Mouse (Mus musculus) spleen, adult 12 weeks (tissue): ENCODE measurements around the gene Pex16.

ENCODE experiments used
- DNase-seq: peaks from one replicate; pipeline ENCODE4 v3.0.0; 2022; ENCODE audit warnings: low spot score

The Pex16 gene

DNA sequence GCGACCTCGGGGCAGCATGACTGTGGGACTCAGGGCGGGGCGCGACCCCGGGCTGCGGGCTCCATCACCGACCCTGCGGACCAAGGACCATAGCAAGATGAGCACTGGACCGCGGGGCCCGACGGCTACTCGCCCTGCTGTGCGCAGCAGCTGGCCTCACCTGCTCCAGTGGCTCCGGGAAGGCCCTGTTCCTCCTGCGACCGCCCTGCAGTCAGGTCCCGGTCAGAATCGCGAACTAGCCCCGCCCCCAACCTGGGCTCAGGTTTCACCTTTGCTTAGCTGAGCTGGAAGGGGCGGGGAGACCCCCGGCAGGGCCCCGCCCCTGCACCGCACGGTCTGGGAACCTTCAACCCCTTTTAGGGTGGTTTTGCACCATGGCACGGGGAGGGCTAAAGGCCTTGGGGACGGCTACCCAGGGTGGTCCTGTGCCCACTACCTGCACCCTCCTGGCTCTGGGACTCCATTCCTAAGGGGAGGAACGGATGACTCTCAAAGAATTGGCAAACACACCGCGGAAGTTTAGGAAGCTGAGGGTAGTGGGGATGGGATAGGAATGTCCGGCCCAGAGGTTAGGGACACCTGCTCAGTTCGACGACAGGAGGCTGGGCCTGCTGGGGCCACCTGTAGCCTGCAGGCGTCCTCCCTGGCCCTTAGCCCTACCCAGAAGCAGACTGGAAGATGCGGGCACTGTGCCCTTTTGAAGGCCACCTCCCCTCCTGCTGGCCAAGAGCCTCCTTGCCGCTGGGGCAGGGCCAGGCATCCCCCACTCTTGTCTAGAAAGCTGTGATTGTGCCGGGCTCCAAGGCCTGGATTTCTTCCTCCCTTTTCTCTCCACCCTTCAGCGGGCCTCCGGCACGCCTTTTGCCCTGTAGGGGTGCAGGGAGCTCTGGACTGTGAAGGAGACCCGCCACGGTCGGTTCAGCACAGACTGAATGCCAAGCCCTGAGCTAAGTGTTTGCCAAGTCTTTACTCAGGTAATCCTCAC, 3.4 kb upstream of the Pex16 start:
- no peak for DNase-seq

DNA sequence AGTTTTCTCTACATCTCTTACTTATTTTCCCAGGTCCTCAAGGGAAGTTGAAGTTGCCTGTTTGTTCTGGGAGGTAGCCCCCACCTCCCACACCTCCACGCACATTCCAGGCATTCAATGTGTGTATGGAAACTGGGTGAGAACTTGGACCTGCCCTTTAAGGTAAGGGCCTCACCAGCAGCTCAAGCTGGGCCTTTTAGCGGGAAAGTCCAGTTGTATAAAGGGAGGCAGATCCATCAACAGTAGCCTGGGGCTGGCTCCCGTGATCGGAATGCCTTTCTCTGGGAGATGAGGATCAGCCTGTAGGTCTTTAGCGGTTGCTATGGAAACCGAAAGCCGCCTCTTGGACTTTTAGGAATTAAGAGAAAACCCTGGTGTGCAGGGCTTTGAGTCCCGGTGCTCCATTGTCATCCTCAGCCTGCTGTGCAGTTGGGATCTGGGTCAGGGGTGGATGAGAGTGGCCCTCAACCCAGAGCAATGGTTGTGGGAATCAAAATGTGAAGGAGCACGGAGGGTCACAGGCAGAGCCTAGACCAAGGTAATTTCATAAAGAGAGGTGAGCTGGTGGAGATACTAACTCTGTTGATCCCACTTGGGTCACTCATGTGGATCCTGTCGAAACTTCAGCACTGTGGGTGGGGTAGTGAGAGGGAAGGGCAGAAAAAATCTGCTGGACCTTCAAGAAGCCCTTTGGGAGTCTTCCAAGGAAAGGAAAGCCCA, 2.3 kb upstream of the Pex16 start:
- DNase-seq, result no peak

DNA sequence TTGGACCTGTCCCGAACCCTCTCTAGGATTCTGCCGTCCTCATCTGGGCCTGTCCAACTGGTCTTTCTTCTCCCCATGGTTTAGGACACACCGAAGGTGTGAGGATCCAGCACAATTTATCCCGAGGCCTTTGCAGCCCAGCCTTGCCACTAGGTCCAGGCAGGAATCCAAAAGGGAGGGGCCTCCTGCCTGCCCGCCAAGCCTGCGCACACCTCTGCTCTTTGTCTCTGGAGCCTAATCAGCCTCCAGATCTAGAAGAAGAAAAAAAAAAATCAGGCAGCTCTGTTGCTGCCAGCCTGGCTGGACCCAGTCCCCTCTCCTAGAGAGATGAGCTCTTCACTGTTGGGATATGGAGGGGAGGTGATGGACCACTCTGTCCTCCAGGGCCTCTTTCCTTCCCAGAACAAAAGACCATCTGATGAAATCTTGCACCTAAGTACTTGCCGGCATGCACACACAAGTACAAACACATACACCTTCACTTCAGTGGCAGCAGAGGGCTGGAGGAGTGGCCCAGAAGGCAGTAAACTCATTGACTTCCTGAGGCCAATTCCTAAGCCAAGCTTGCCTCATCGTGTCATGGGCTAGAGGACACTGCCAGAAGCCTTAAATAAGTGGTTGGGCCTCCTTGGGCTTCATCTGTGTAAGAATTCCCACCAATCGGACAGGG, 1.6 kb upstream of the Pex16 start:
- DNase-seq, result no peak

DNA sequence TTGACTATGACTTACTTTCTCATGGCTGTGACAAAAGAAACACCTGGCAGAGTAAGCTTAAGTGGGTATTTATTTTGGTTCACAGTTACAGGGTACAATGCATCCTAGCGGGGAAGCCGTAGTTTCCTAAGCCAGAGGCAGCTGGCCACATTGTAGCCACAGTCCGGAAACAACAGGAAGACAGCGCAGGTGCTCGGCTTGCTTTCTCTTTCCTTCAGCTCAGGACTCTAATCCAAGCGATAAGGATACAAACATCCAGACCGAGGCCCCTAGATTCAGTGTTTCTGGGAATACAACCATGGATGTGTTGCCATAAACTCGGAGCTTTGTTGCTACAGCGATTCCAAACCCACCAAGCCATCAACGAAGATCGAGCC, 1.1 kb upstream of the Pex16 start:
- no peak for DNase-seq

DNA sequence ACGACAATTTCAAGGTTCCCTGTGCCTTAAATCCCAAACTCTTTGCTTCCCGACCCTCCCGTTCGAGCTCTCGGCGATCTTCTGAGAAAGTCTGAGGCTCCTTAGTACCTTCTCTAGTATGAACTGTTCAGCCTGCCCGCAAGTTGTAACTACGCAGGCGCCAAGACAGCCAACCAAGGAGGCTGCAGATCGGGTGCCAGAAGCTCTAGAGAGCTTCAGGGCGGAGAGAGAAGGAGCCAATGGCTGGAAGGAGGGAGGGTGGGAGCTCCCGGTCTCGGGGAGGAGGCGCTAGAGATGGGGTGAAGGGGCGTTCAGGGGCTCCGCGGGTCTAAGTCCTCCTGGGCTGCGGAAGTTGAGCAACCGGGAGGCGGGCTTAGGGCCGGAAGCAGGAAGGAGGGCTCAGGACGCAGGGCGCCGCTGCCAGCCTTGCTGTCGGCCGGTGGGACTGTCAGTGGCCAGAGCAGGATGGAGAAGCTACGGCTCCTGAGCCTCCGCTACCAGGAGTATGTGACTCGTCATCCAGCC, 685 bp downstream of the Pex16 start:
- peak; percentile 85 for DNase-seq

DNA sequence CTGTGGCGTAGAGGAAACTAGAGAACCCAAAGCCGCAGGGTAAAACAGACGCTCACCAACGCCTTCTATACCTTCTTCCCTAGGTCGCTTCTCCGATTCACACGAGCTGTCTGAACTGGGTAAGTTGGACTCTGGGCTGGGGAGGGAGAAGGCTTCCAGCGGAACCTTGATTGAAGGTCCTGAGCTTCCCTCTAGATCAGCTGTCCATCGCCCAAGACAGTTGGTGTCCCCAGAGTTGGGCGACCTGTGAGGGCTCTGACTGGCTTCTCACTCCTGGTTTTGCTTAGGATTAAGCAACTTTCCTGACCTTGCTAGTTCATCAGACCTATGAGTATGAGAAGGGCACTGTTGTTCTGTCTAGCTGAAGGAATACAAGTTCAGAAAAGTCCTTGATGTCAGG, 1.3 kb downstream of the Pex16 start:
- DNase-seq, result no peak

DNA sequence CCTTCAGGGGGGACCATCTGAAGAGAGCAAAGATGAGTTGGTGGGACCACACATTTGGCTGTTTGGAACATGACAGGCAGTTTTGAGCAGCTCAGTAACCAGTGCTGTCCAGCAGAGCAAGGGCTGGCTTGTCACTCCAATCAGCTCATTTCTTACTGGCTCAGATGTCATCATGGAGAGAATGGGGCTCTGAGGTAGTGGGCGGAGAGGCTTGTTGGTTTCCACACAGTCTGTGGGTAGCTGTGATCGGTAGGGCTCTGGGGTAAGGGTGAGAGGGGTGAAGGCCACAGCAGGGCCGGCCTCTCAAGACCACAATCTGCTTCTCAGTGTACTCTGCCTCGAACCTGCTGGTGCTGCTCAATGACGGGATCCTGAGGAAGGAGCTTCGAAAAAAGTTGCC, 1.8 kb downstream of the Pex16 start:
- no peak for DNase-seq

DNA sequence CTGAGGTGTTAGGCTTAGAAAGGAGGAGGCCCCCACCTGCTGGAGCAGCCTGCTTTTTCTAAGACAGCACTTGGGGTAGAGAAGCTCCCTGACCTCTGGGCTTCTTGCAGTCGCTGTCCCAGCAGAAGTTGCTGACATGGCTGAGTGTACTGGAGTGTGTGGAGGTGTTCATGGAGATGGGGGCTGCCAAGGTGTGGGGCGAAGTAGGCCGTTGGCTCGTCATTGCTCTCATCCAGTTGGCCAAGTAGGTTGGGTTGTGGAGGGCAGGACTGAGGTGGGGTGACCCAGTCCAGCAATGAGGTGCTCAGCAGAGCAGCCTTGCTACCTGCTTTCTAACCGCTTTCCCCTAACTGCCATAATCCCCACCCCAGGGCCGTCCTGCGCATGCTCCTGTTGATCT, 2.8 kb downstream of the Pex16 start:
- DNase-seq, result no peak

DNA sequence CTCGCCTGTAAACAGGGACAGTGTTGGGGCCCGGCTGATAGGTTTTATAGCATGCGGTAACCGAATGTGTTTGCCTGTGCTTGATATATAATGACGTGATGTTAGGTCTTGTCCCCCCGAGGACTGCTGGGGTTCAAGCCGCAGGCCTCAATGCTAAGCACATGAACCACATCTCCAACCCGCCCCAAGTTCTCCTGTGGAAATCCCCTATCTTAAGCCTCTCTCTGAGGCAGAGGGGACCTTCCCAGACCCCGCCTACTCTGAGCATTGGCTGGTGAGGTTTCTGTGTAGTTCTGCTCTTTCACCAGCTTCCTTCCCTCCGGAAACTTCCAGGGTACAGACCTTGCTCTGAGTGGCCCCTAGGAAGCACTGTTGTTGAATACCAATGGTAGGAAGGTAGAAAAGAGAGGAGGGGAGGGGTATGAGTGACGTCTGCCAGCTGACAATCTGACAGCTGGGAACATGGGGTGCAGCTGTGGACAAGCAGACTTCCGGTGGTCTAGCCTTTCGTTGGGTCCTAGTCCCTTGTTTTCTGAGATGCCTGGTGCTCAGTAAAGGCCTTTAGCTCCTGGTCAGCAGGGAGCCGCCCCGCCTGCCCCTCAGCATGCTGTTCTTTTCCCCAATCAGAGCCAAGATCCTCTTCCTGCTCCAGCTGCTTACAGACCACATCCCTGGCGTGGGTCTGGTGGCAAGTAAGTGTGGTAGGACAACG, 5.5 kb downstream of the Pex16 start:
- no peak for DNase-seq

DNA sequence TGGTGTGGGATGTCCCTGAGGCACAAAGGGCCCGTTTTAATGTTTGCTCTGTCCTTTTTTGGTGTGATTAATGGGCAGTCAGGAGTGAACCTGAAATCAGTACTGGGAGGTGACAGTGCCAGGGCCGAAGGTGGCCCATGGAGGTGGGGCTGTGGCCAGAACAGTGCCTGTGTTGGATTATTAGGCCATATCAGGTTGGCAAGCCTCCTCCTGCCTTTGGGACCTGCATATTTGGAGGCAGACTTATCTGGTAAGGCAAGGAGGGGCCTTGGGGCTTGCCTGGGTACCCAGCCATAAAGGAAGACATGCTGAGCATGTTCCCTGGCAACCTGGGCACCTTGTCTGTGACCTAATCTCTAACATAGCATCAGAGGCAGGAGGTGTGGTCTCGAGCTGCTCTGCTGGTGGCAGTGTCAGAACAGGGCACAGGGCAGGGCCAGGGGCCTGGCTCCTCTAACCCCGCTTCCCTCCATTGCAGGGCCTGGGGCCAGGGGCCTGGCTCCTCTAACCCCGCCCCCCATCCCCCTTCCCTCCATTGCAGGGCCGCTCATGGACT, 6.1 kb downstream of the Pex16 start:
- no peak for DNase-seq

DNA sequence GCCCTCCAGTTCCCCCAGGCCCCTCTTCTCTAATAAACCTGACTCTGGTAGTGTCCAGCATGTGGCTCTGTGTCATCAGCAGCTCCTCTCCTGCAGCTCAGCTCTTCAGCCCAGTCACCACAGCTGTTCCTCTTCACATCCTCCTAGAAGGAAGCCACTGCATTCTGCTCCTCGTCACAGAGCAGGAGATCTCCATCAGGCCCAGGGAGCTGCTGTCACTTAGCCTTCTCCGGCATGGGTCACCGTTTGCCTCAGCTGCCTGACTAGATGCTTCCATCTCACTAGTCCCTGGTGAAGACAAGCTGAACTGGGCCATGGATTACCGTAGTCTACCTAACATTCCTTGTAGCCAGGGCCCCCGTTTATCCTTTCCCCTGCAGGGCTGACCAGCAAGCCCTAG, 6.7 kb downstream of the Pex16 start:
- DNase-seq, result no peak

DNA sequence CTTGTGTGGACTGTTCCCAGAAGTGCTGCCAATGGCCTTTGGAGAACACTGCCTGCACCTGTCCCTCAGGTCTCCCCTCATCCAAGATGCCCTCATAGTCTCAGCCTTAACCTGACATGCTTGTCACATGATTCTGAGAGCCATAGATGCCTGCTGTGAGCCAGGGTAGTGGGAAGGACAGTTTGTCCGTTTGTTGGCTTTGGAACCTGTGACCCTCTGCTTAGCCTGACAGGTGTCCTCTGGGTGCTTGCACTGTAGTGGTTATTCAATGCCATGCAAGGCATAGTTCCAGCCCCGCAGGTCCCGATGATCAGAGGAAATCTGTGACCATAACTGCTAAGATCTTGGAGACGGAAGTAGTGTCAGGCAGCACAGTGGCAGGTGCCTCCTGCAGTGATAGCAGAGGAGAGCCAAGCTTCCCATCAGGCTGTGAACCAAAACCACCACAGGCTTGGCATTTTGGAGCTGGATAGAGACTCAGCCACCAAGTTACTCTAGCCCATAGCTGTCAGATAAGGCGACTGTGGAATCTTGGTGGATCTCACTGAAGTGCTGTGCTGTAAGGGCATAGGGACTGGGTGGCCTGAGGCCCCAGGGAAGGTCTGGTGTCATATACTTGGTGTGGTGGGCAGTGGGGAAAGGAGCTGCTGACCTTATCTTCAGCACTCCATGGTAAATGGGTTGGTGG, 7.6 kb downstream of the Pex16 start, which contains the start of gene 1700029I15Rik:
TSS of gene 1700029I15Rik (plus strand) at position 638 of the 688 bp plus-strand sequence.
- DNase-seq, result no peak

DNA sequence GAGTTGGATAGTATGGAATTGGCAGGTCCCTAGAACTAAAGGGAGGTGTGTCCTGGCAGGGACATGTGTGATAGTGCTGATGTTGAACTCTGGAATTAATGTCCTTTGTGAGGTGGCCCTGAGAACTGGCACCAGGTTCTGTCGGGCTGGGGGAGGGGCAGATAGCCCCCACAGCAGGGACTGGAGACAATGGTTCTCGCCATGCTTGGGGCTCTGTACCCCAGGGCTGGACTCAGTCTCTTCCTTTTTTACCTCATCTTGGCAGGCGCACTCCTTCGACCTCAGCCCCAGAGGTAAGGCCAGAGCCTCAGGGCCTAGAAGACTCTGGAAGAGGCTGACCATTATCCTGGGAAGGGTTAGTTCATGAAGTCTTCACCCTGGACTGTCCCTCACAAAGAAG, 8.3 kb downstream of the Pex16 start:
- no peak for DNase-seq

DNA sequence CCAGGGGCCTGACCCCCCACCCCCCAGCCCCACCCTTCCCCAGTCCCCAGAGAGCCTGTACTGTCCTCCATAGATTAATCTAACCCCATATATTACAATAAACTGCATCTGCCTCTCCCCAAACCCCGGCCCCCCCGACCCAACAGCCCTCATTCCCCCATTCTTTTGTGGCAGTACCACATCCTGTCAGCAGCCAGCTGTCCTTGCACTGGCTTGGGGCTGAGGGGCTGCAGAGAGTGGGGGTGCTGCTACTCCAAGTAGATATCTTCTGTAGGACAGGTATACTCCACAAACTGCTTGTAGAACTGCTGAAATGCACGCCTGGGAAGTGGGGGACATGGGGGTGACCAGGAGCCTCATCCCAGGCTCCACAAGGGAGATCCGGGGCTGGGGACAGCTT, 9.6 kb downstream of the Pex16 start:
- no peak for DNase-seq

DNA sequence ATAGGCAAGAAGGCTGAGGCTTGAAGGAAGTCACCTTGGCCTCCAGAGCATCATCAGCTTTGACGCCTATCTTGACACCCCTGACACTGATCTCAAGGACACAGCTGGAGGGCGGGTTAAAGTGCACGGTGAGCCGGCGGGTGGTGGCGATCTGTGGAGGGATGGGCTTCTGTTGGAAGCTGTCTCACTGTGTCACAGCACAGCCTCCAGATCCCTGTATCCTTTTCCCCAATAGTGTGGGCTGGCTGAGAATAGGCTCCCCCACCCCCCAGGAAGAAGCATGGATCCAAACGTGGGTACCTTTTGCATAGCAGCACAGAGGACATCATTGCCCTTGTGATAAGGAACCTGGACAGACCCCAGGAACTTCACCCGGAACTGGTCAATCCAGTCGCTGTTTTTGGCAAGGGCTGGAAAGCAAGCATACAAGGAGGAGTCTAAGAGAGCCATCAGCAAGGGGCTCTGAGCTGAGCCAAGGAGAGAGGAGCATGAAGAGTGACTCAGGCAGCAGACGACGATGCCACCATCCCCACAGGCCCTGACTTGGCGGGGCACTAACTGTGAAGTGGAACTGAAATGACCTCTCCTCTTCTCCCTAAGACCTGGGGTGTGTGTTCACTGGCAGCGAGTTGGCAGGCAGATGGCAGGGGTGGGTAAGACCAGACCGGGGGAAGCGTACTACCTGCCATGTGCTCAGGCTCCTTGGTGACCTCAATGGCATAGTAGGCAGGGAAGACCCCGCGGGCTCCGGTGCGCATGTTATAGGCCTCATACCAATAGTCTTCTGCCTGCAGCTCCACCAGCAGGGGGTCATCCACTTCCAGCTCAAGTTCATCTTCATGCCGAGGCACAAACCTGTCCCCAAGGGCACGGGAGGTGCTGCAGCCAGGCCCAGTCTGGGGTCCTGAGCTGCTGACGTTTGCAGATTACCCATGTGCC, 10.9 kb downstream of the Pex16 start:
- DNase-seq, result no peak

DNA sequence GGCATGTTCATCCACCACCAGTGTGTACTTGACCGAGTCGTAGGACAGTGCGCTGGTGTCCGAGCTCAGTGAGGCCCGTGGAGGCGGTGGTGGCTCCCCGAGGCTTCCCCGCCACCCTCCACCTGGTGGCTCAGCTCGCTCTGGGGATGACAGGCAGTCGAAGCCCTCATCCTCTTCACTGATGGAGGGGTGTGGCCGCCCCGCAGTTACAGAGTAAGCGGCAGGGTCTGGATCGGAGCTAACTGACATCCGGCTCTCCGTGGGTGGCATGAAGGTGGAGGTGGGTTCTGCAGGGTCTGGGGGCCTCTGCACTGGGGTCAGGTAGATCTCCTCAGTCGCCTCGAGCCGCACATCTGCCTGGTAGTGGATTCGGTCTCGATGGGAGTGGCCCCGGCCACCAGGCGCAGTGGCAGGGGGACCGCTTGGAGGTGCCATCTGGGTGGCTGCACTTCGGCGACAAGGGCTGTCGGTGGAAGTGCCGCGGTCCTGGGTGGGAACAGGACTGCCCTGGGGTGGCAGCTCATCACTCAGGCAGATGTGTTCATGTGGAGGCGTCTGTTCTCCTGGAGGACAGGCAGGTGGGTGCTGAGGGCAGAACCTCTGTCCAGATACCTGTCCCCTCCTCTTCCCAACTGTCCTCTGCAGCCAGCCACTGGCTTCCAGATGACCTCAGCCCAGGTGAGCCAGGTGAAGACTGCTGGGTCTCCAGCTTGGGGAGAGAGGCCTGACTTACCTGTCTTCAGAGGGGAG, 12.5 kb downstream of the Pex16 start:
- no peak for DNase-seq

DNA sequence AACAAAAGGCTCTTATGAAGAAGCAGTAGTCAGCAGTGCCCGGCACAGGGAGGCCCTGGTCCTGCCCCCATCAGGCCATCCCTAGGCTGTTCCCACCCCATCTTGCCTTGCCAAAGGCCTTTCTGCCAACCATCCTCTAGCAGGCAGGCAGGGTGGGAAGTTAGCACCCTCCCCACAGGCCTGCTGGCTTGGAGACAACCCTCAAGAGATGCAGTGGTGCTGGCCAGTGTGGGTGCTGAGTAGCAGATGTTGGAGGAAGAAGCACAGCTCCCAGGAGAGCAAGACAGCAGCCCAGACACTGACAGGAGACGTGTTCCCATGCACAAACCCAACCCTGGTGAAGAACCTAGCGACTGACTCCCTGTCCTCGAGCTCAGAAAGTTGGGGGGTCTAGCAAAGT, 13.2 kb downstream of the Pex16 start:
- no peak for DNase-seq

DNA sequence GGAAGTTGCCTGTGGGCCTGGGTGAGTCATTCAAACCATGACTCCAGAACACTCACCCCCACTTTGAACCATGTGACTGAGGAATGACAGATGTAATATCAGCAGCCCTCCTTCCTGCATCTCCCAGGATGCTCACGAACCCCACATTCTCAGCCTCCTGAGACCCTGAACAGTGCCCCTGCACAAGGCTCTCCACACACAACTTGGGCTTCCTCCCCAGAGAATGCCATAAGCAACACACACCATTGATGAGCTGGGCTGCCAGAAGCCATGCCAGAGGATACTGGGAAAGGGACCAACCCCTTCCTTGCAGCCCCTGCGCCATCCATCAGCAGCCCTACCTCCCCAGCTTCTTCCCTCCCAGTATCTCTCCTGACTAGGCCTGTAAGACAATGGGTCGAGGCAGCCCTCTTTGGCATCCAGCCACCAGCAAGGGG, 13.6 kb downstream of the Pex16 start:
- DNase-seq, result no peak
